Mouse (Mus musculus): Measurements from ENCODE around the gene Trim37. TPM values are rescaled to one million over a fixed set of nuclear protein-coding genes. Genes with fewer than 3 reads are reported as not detected.

The Trim37 gene
- polyA plus RNA-seq, 1 experiment: 16.0 TPM

DNA sequence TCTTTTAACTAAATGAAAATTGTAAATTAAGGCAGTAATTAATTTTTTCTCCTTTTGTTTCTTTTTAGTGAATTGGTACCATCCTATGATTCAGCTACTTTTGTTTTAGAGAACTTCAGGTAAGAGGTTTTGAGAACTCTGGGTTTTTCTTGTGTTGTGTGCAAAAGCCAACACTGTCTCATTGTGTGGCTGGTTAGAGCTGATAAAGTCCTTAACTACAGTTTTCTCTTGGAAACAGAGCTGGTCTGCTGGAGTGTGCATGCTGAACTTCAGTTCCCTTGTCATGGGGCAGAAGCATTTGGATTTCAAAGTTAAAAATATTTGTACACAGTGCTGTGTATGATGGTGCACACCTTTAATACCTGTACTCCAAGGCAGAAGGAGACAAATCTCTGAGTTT is 36.9 kb downstream of the Trim37 start:
- Histone ChIP-seq H3K4me1 (ENCODE audit: control insufficient read depth, insufficient read depth, low read length) (no peaks in the 10 kb centered on the region), H3K4me3 (replicated peaks; ENCODE audit: control insufficient read depth, low read depth, low read length) (no peak overlapping the region), H3K27ac (ENCODE audit: control insufficient read depth, insufficient read depth, low read depth, low read length, poor library complexity) (no peak overlapping the region)
- TF ChIP-seq CTCF (IDR thresholded peaks at IDR 0.05; ENCODE audit: control insufficient read depth, insufficient read depth, low read length) (no peak), POLR2A (IDR thresholded peaks at IDR 0.05; ENCODE audit: borderline replicate concordance, control insufficient read depth, low read depth, low read length) (no peak)

DNA sequence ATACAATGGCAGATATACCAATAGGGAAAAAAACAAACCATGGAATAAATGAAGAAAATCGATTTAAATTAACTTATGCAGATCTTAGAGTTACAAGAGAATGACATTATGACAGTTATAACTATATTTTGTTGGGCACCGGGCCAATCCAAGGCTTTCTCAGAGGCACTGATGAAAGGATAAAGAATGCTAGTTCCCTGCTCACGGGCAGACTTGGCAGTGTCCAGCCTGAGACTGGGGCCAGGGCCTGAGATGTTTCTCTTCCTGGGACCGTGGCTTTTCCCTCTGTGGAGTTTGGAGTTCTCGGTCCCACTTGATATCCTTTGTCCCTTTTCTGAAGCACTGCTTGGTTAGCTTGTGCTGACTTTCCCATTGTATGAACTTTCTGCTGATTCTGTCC is 46.7 kb downstream of the Trim37 start:
- Histone ChIP-seq H3K4me1 (ENCODE audit: control insufficient read depth, insufficient read depth, low read length) (no peaks in the 10 kb centered on the region), H3K4me3 (replicated peaks; ENCODE audit: control insufficient read depth, low read depth, low read length) (no peak overlapping the region), H3K27ac (ENCODE audit: control insufficient read depth, insufficient read depth, low read depth, low read length, poor library complexity) (no peak overlapping the region)
- WGBS: 81% methylated on average over 5 of the region's 5 CpGs
- TF ChIP-seq POLR2A (IDR thresholded peaks at IDR 0.05; ENCODE audit: borderline replicate concordance, control insufficient read depth, low read depth, low read length) (no peak), CTCF (IDR thresholded peaks at IDR 0.05; ENCODE audit: control insufficient read depth, insufficient read depth, low read length) (no peak)

DNA sequence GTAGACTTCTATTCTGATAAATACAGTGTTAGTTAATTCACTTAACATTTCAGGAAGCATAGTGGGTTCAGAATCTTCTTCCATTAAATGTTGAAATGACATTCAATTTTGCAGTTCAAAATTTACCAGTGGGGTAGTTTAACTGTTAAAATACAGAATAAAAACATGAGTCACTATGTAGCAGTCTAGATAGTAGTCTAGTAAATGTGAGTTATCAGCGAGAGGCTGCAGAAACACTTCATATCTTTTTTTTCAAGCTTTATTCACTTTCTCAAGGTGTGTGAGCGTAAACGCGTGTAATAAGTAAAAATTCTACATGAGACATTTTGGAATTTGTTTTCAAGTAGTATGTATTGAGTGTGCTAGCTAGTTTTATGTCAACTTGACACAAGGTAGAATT is 48.2 kb downstream of the Trim37 start:
- no peak for TF ChIP-seq POLR2A (IDR thresholded peaks at IDR 0.05; ENCODE audit: borderline replicate concordance, control insufficient read depth, low read depth, low read length)
- TF ChIP-seq CTCF (IDR thresholded peaks at IDR 0.05; ENCODE audit: control insufficient read depth, insufficient read depth, low read length): no peak
- 90% methylated on average over 4 of the region's 4 CpGs for WGBS
- Histone ChIP-seq H3K4me3 (replicated peaks; ENCODE audit: control insufficient read depth, low read depth, low read length) (no peak overlapping the region), H3K27ac (ENCODE audit: control insufficient read depth, insufficient read depth, low read depth, low read length, poor library complexity) (no peak overlapping the region), H3K4me1 (ENCODE audit: control insufficient read depth, insufficient read depth, low read length) (no peaks in the 10 kb centered on the region)

DNA sequence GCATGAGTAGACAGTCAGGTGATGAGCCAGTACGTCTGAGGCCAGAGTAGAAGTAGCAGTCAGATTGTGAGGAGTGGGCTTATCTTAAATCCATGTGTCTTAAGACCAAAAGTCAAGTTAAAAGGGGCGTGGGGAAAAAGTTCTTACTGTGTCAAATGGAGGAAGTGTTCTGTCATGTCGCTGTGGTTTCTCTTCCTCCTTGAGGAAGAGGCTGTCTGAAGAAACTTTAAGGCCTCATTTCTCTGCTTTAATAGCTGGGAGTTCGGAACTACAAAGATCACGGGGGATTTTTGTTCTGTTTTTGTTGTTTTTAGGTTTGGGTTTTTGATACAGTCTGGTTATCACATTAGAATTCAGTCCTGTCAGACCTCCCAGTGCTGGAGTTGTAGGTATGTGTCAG is 85.4 kb downstream of the Trim37 start:
- Histone ChIP-seq H3K4me3 (replicated peaks; ENCODE audit: control insufficient read depth, low read depth, low read length) (no peak overlapping the region), H3K27ac (ENCODE audit: control insufficient read depth, insufficient read depth, low read depth, low read length, poor library complexity) (no peak overlapping the region; the same call in 1 of the 2 replicates), H3K4me1 (ENCODE audit: control insufficient read depth, insufficient read depth, low read length) (no peaks in the 10 kb centered on the region; the same call in 1 of the 2 replicates)
- TF ChIP-seq CTCF (IDR thresholded peaks at IDR 0.05; ENCODE audit: control insufficient read depth, insufficient read depth, low read length): no peak
- TF ChIP-seq POLR2A (IDR thresholded peaks at IDR 0.05; ENCODE audit: borderline replicate concordance, control insufficient read depth, low read depth, low read length): no peak
- 18% methylated on average over 5 of the region's 5 CpGs for WGBS

DNA sequence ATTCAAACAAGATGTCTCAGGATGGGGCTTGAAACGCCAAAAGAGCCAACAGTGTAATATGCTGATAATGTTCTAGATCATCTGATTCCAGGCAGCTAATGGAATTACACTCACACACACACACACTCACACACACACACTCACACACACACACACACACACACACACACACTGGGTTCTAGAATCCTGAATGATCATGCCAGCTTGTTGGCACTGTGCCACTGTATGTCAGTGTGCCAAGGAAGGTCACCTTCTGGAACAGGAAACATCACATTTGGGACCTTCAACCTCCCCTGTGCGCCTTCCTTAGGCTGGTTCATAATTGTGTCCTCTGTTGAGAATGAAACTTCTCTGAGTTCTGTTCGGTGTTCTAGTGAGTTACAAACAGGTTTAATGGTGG is 95.8 kb downstream of the Trim37 start:
- no peak overlapping the region for H3K27ac ChIP-seq (ENCODE audit: control insufficient read depth, insufficient read depth, low read depth, low read length, poor library complexity)
- H3K4me1 ChIP-seq (ENCODE audit: control insufficient read depth, insufficient read depth, low read length): no peaks in the 10 kb centered on the region; the same call in 1 of the 2 replicates
- no peak overlapping the region for H3K4me3 ChIP-seq (replicated peaks; ENCODE audit: control insufficient read depth, low read depth, low read length)
- 83% methylated on average over 3 of the region's 3 CpGs for WGBS
- TF ChIP-seq CTCF (IDR thresholded peaks at IDR 0.05; ENCODE audit: control insufficient read depth, insufficient read depth, low read length) (no peak), POLR2A (IDR thresholded peaks at IDR 0.05; ENCODE audit: borderline replicate concordance, control insufficient read depth, low read depth, low read length) (no peak)

DNA sequence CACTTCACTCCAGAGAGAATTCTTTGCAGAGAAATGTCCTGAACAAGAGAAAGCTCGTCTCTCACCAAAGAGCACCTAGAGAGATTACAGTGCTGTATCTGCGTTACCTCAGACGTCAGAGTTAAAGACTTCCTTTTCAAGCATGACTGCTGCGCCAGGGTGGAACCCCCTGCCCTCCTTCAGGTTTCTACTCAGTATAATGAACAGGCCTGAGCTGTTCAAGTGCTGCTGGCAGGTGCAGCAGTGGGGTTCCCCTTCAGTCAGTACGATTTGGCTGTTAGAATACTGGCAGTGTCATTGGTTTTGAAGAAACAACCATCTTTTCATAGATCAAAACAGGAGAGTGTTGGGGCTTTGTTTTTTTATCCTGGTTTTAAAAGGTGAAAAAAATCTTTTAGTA is 100.2 kb downstream of the Trim37 start:
- 79% methylated on average over 5 of the region's 5 CpGs for WGBS
- TF ChIP-seq POLR2A (IDR thresholded peaks at IDR 0.05; ENCODE audit: borderline replicate concordance, control insufficient read depth, low read depth, low read length): no peak
- no peak for TF ChIP-seq CTCF (IDR thresholded peaks at IDR 0.05; ENCODE audit: control insufficient read depth, insufficient read depth, low read length)
- H3K4me3 ChIP-seq (replicated peaks; ENCODE audit: control insufficient read depth, low read depth, low read length): no peak overlapping the region
- no peak overlapping the region for H3K27ac ChIP-seq (ENCODE audit: control insufficient read depth, insufficient read depth, low read depth, low read length, poor library complexity)
- no peaks in the 10 kb centered on the region; the same call in 1 of the 2 replicates for H3K4me1 ChIP-seq (ENCODE audit: control insufficient read depth, insufficient read depth, low read length)

DNA sequence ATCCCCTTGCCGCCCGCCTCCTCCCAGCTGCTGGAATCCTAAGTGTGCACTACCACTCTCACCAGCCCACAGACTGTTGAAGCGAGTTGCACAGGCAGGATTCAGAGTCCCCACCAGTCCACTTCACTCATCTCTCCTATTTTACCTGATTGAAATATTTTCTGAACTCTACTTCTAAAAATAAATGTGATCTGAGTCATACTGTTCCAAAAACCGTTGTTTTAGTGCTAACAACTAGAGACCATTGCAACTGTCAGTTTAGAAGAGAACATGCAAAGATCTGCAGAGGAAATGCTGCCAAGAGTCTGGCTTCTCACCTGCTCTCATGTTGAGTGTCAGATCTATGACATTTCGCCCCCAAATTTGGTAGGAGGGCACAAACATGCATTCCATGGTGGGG is 106.5 kb downstream of the Trim37 start:
- Histone ChIP-seq H3K4me1 (ENCODE audit: control insufficient read depth, insufficient read depth, low read length) (no peaks in the 10 kb centered on the region), H3K4me3 (replicated peaks; ENCODE audit: control insufficient read depth, low read depth, low read length) (no peak overlapping the region), H3K27ac (ENCODE audit: control insufficient read depth, insufficient read depth, low read depth, low read length, poor library complexity) (no peak overlapping the region)
- TF ChIP-seq POLR2A (IDR thresholded peaks at IDR 0.05; ENCODE audit: borderline replicate concordance, control insufficient read depth, low read depth, low read length): no peak
- WGBS: 78% methylated on average over 5 of the region's 5 CpGs

DNA sequence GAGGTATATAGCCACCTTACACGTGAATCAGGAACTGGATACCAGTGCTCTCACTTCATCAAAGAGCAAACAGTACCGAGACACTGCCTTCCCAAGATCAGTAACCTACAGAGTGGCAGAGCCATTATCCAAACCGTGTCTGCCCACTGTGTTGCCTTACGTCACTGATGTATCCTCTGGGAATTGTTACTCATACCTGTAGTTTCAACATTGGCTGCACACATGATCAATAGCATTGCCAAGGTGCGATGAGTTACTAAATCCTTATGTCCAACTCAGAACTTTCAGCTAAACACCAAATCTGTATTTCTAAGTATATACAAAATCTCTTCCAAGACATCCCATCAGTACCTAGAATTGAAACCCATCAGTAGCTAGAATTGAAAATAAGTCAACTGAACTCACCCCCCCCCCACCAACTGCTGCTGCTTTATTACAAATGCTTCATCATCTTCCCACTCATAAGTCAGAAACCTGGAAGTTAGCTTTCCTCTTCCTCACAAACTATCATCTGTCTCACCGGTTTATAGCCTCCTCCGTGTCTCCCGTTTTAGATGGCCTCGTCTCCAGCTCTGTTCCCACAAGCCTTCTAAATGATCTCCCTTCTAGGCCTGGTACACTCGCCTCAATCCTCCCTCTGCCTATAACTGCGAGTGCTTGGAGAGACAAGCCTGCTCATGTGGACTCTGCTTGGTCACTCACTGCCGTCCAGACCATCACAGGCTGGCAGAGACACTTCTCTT is 108.0 kb downstream of the Trim37 start:
- no peak for TF ChIP-seq POLR2A (IDR thresholded peaks at IDR 0.05; ENCODE audit: borderline replicate concordance, control insufficient read depth, low read depth, low read length)
- TF ChIP-seq CTCF (IDR thresholded peaks at IDR 0.05; ENCODE audit: control insufficient read depth, insufficient read depth, low read length): no peak
- H3K4me1 ChIP-seq (ENCODE audit: control insufficient read depth, insufficient read depth, low read length): no peaks in the 10 kb centered on the region
- H3K4me3 ChIP-seq (replicated peaks; ENCODE audit: control insufficient read depth, low read depth, low read length): no peak overlapping the region
- 89% methylated on average over 12 of the region's 12 CpGs for WGBS
- no peak overlapping the region for H3K27ac ChIP-seq (ENCODE audit: control insufficient read depth, insufficient read depth, low read depth, low read length, poor library complexity)

DNA sequence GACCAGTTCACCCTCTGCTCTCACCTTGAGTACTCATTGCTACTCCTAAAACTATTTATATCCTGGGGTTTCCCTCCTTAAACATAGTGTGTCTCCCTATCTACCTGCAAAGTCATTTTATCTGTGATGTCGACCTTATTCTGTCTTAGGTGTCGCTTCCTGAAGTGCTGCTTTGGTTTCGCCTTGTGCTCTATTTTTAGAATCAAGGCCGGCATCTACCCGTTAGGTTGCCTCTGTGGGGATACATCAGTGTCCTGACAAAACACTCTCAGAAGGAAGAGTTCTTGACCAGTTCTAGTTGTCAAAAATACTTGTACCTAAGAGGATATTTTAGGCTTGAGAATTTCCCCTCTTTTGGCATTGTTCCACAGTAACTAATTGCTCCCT is 108.6 kb downstream of the Trim37 start:
- no peak overlapping the region for H3K4me3 ChIP-seq (replicated peaks; ENCODE audit: control insufficient read depth, low read depth, low read length)
- H3K27ac ChIP-seq (ENCODE audit: control insufficient read depth, insufficient read depth, low read depth, low read length, poor library complexity): no peak overlapping the region
- H3K4me1 ChIP-seq (ENCODE audit: control insufficient read depth, insufficient read depth, low read length): no peaks in the 10 kb centered on the region
- TF ChIP-seq POLR2A (IDR thresholded peaks at IDR 0.05; ENCODE audit: borderline replicate concordance, control insufficient read depth, low read depth, low read length) (no peak), CTCF (IDR thresholded peaks at IDR 0.05; ENCODE audit: control insufficient read depth, insufficient read depth, low read length) (no peak)
- 51% methylated on average over 5 of the region's 5 CpGs for WGBS

Data from bone marrow, adult 2 months (tissue).